Mouse (Mus musculus): ENCODE measurements around the gene Zfp664. TPM values are rescaled to one million over a fixed set of nuclear protein-coding genes. Genes with fewer than 3 reads are reported as not detected.

Zfp664 gene
- polyA plus RNA-seq, 1 experiment from 2014 or later = 91.1 TPM

DNA sequence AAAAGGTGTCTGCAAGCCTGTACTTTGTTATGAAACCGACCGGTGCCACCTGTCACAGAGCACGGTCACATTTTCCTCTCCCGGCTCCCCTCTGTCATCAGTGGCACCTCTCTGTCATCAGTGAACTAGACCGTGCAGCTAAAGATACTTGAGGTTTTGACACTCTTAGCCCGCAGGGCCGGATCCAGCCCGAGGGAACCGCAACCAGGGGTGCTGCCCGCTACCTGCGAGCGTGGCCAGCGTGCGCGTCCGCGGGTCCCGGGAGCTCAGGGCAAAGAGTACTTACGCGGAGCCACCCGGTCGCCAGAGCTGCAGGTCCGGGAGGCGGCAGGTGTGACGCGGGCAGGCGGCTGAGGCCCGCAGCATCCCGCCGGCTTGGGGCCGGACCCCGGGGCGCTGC, 1.0 kb upstream of the Zfp664 start:
- peak overlapping the region; percentile 94 for H3K4me3 ChIP-seq (ENCODE audit: low read length)
- peaks cover 11% of the 10 kb centered on the region for H3K4me1 ChIP-seq (replicated peaks; ENCODE audit: control insufficient read depth, insufficient read depth, low read length)
- WGBS = under 1% methylated on average over 31 of the region's 33 CpGs
- peak overlapping the region; percentile 97 for H3K4me2 ChIP-seq (ENCODE audit: low read depth, low read length)
- H3K27ac ChIP-seq (ENCODE audit: low read length) = peak overlapping the region; percentile 61; the same call in 1 of the 2 replicates
- 0 out of 2 replicates have a peak, but pooled peaks cover 3% of the 10 kb centered on the region for H3K36me3 ChIP-seq (ENCODE audit: control insufficient read depth, insufficient read depth, low read length)
- ATAC-seq (ENCODE audit: low read depth) = 0 out of 2 replicates have a peak, but pooled peaks have one; percentile 0
- H3K9ac ChIP-seq (ENCODE audit: low read length) = peak overlapping the region; percentile 57
- H3K9me3 ChIP-seq (ENCODE audit: control insufficient read depth, low read length) = no peaks in the 10 kb centered on the region
- peaks cover 20% of the 10 kb centered on the region for H3K27me3 ChIP-seq (ENCODE audit: control insufficient read depth, insufficient read depth, low read depth, low read length)

GRCm38 (mm10) chr5:124862871-124863741, 615 bp downstream of the Zfp664 start:
- peaks cover 11% of the 10 kb centered on the region for H3K4me1 ChIP-seq (replicated peaks; ENCODE audit: control insufficient read depth, insufficient read depth, low read length)
- H3K4me2 ChIP-seq (ENCODE audit: low read depth, low read length) = peak overlapping the region; percentile 74
- H3K9me3 ChIP-seq (ENCODE audit: control insufficient read depth, low read length) = no peaks in the 10 kb centered on the region
- WGBS = under 1% methylated on average over 69 of the region's 88 CpGs
- H3K36me3 ChIP-seq (ENCODE audit: control insufficient read depth, insufficient read depth, low read length) = peaks cover 3% of the 10 kb centered on the region; the same call in 1 of the 2 replicates
- peak; percentile 37; the same call in 1 of the 2 replicates for ATAC-seq (ENCODE audit: low read depth)
- H3K27me3 ChIP-seq (ENCODE audit: control insufficient read depth, insufficient read depth, low read depth, low read length) = peaks cover 20% of the 10 kb centered on the region
- H3K4me3 ChIP-seq (ENCODE audit: low read length) = peak overlapping the region; percentile 94
- peak overlapping the region; percentile 93 for H3K9ac ChIP-seq (ENCODE audit: low read length)
- peak overlapping the region; percentile 93 for H3K27ac ChIP-seq (ENCODE audit: low read length)

- Histone ChIP-seq H3K27me3 (ENCODE audit: control insufficient read depth, insufficient read depth, low read depth, low read length) (no peaks in the 10 kb centered on the region), H3K4me2 (ENCODE audit: low read depth, low read length) (no peak overlapping the region), H3K4me3 (ENCODE audit: low read length) (no peak overlapping the region), H3K27ac (ENCODE audit: low read length) (no peak overlapping the region), H3K9ac (ENCODE audit: low read length) (no peak overlapping the region), H3K36me3 (ENCODE audit: control insufficient read depth, insufficient read depth, low read length) (peaks cover 3% of the 10 kb centered on the region; the same call in 1 of the 2 replicates), H3K9me3 (ENCODE audit: control insufficient read depth, low read length) (no peaks in the 10 kb centered on the region), H3K4me1 (replicated peaks; ENCODE audit: control insufficient read depth, insufficient read depth, low read length) (peaks cover 36% of the 10 kb centered on the region)
- WGBS = 37% methylated on average over 4 of the region's 4 CpGs
- no peak; the same call in 1 of the 2 replicates for ATAC-seq (ENCODE audit: low read depth)
Observed at GRCm38 (mm10) chr5:124868981-124869380, 6.5 kb downstream of the Zfp664 start.

DNA sequence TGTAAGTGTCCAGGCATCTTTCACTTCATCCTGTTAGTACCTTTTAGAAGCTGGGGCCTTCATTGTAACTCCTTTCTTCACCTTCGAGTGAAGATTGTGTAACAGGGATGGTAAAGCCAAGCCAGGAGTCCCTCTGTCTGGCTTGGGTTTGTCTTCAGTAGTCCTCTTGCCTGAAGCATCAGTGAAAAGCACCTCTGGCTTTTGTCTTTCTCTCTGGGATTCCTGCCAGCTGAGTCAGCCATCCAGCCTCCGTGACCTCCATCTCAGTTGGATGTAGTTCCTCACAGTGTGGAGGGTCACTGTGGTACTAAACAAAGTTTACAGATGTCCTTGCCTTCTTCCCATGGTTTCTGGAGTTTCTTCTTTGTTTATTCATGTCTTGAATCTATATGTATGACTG, 9.5 kb downstream of the Zfp664 start:
- Histone ChIP-seq H3K4me2 (ENCODE audit: low read depth, low read length) (no peak overlapping the region), H3K9me3 (ENCODE audit: control insufficient read depth, low read length) (no peaks in the 10 kb centered on the region), H3K27me3 (ENCODE audit: control insufficient read depth, insufficient read depth, low read depth, low read length) (no peaks in the 10 kb centered on the region), H3K9ac (ENCODE audit: low read length) (no peak overlapping the region), H3K4me3 (ENCODE audit: low read length) (no peak overlapping the region), H3K4me1 (replicated peaks; ENCODE audit: control insufficient read depth, insufficient read depth, low read length) (peaks cover 36% of the 10 kb centered on the region), H3K27ac (ENCODE audit: low read length) (peak overlapping the region; percentile 2; the same call in 1 of the 2 replicates), H3K36me3 (ENCODE audit: control insufficient read depth, insufficient read depth, low read length) (no peaks in the 10 kb centered on the region; the same call in 1 of the 2 replicates)
- WGBS = 23% methylated on average over 2 of the region's 2 CpGs
- no peak for ATAC-seq (ENCODE audit: low read depth)

GRCm38 (mm10) chr5:124873096-124873495, 10.6 kb downstream of the Zfp664 start:
- Histone ChIP-seq H3K27ac (ENCODE audit: low read length) (no peak overlapping the region), H3K27me3 (ENCODE audit: control insufficient read depth, insufficient read depth, low read depth, low read length) (no peaks in the 10 kb centered on the region), H3K9me3 (ENCODE audit: control insufficient read depth, low read length) (no peaks in the 10 kb centered on the region), H3K4me3 (ENCODE audit: low read length) (no peak overlapping the region), H3K9ac (ENCODE audit: low read length) (no peak overlapping the region), H3K4me2 (ENCODE audit: low read depth, low read length) (no peak overlapping the region), H3K4me1 (replicated peaks; ENCODE audit: control insufficient read depth, insufficient read depth, low read length) (peaks cover 39% of the 10 kb centered on the region), H3K36me3 (ENCODE audit: control insufficient read depth, insufficient read depth, low read length) (no peaks in the 10 kb centered on the region)
- WGBS = 77% methylated on average over 3 of the region's 3 CpGs
- no peak for ATAC-seq (ENCODE audit: low read depth)

- H3K9me3 ChIP-seq (ENCODE audit: control insufficient read depth, low read length) = no peaks in the 10 kb centered on the region
- H3K4me1 ChIP-seq (replicated peaks; ENCODE audit: control insufficient read depth, insufficient read depth, low read length) = peaks cover 39% of the 10 kb centered on the region
- no peak overlapping the region for H3K27ac ChIP-seq (ENCODE audit: low read length)
- no peak overlapping the region for H3K4me2 ChIP-seq (ENCODE audit: low read depth, low read length)
- H3K36me3 ChIP-seq (ENCODE audit: control insufficient read depth, insufficient read depth, low read length) = peaks cover under 1% of the 10 kb centered on the region; the same call in 1 of the 2 replicates
- peak; percentile 78 for ATAC-seq (ENCODE audit: low read depth)
- no peak overlapping the region for H3K4me3 ChIP-seq (ENCODE audit: low read length)
- 64% methylated on average over 6 of the region's 6 CpGs for whole genome bisulfite sequencing
- no peaks in the 10 kb centered on the region for H3K27me3 ChIP-seq (ENCODE audit: control insufficient read depth, insufficient read depth, low read depth, low read length)
- no peak overlapping the region for H3K9ac ChIP-seq (ENCODE audit: low read length)
Observed at GRCm38 (mm10) chr5:124873890-124874601, 11.6 kb downstream of the Zfp664 start.

DNA sequence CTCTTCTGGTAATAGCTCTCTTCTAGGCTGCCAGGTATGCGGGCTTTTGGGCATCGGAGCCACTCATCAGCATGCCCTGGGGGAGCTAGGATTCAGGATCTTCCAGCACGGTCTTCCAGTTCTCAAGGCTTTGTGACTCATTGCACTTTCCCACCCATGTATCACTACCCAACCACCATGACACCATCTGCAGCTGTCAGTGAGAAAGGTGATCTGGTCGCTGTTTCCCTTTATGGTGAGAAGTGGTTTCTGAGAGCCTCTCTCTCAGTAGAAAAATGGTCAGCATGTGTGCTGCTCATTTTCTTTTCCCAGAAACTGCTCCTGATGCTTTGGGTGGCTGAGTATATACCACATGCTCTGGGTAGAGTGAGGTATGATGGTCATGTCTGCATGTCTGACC, 16.8 kb downstream of the Zfp664 start:
- no peak for ATAC-seq (ENCODE audit: low read depth)
- no peaks in the 10 kb centered on the region for H3K27me3 ChIP-seq (ENCODE audit: control insufficient read depth, insufficient read depth, low read depth, low read length)
- no peak overlapping the region for H3K4me3 ChIP-seq (ENCODE audit: low read length)
- H3K4me2 ChIP-seq (ENCODE audit: low read depth, low read length) = no peak overlapping the region
- WGBS = 82% methylated on average over 4 of the region's 4 CpGs
- H3K4me1 ChIP-seq (replicated peaks; ENCODE audit: control insufficient read depth, insufficient read depth, low read length) = peaks cover 4% of the 10 kb centered on the region; the same call in 1 of the 2 replicates
- no peak overlapping the region for H3K9ac ChIP-seq (ENCODE audit: low read length)
- no peaks in the 10 kb centered on the region for H3K9me3 ChIP-seq (ENCODE audit: control insufficient read depth, low read length)
- H3K27ac ChIP-seq (ENCODE audit: low read length) = no peak overlapping the region
- peaks cover 3% of the 10 kb centered on the region; the same call in 1 of the 2 replicates for H3K36me3 ChIP-seq (ENCODE audit: control insufficient read depth, insufficient read depth, low read length)

GRCm38 (mm10) chr5:124879801-124880200, 17.3 kb downstream of the Zfp664 start:
- no peak overlapping the region for H3K9ac ChIP-seq (ENCODE audit: low read length)
- WGBS = 87% methylated on average over 6 of the region's 6 CpGs
- no peak for ATAC-seq (ENCODE audit: low read depth)
- peaks cover 4% of the 10 kb centered on the region for H3K36me3 ChIP-seq (ENCODE audit: control insufficient read depth, insufficient read depth, low read length)
- no peak overlapping the region for H3K4me2 ChIP-seq (ENCODE audit: low read depth, low read length)
- peaks cover 4% of the 10 kb centered on the region; the same call in 1 of the 2 replicates for H3K4me1 ChIP-seq (replicated peaks; ENCODE audit: control insufficient read depth, insufficient read depth, low read length)
- H3K4me3 ChIP-seq (ENCODE audit: low read length) = no peak overlapping the region
- H3K27ac ChIP-seq (ENCODE audit: low read length) = no peak overlapping the region
- no peaks in the 10 kb centered on the region for H3K27me3 ChIP-seq (ENCODE audit: control insufficient read depth, insufficient read depth, low read depth, low read length)
- no peaks in the 10 kb centered on the region for H3K9me3 ChIP-seq (ENCODE audit: control insufficient read depth, low read length)

DNA sequence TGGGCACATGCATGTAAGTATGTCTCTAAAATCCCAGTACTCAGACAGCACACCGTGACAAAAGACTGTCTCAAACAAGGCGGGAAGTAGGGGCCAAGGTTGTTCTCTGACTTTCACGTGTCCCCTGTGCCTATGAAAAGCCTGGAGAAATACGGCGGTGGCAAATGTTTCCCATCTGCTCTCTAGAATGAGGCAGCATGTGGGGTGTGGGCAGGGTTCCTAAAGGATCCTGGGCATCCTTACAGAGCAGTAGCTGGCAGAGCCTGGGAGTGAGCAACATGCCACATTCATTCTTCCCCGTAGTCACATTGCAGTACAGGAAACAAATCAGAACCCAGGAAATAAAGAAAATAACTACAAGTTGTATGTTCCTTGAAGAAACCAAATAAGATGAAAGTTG, 21.4 kb downstream of the Zfp664 start:
- 81% methylated on average over 6 of the region's 6 CpGs for WGBS
- ATAC-seq (ENCODE audit: low read depth) = no peak
- Histone ChIP-seq H3K4me1 (replicated peaks; ENCODE audit: control insufficient read depth, insufficient read depth, low read length) (no peaks in the 10 kb centered on the region), H3K27me3 (ENCODE audit: control insufficient read depth, insufficient read depth, low read depth, low read length) (no peaks in the 10 kb centered on the region), H3K9me3 (ENCODE audit: control insufficient read depth, low read length) (no peaks in the 10 kb centered on the region), H3K4me3 (ENCODE audit: low read length) (no peak overlapping the region), H3K36me3 (ENCODE audit: control insufficient read depth, insufficient read depth, low read length) (peaks cover 28% of the 10 kb centered on the region), H3K27ac (ENCODE audit: low read length) (no peak overlapping the region), H3K4me2 (ENCODE audit: low read depth, low read length) (no peak overlapping the region), H3K9ac (ENCODE audit: low read length) (no peak overlapping the region)

Measured in lung, embryonic 16.5 days (tissue).